Mouse (Mus musculus) gonadal fat pad, adult 2 months (tissue): ENCODE data around the gene Gngt2. TPM values are rescaled to one million over a fixed set of nuclear protein-coding genes. Genes with fewer than 3 reads are reported as not detected.

Experiments used
- polyA plus RNA-seq: library from polyadenylated mRNA; depleted of rRNA; stranded (reverse); fragments of >200 nt; gene quantifications from 2 replicates; pipeline ENCODE4 v1.2.3, GENCODE M21; 2012; rRNA removed

Gene Gngt2
- polyA plus RNA-seq, 1 experiment, result 12.0 TPM

Other genes starting within 250 kb of the Gngt2 start
- gene Ngfr, start 249.5 kb upstream of the Gngt2 start, polyA plus RNA-seq, result 2.6 and 4.1 TPM in 2 replicates
- gene Phb, start 170.3 kb upstream of the Gngt2 start, polyA plus RNA-seq, result 109 and 165 TPM in 2 replicates
- gene Zfp652, start 124.5 kb upstream of the Gngt2 start, polyA plus RNA-seq, result 15.5 and 20.2 TPM in 2 replicates
- 0.06 and 0.07 TPM in 2 replicates for gene B130006D01Rik, start 113.6 kb upstream of the Gngt2 start, polyA plus RNA-seq
- 17.3 and 19.2 TPM in 2 replicates for gene Phospho1, start 12.7 kb upstream of the Gngt2 start, polyA plus RNA-seq
- gene Abi3, start 5.3 kb downstream of the Gngt2 start, polyA plus RNA-seq, result 12.4 and 17.7 TPM in 2 replicates
- gene B4galnt2, start 77.7 kb downstream of the Gngt2 start, polyA plus RNA-seq, result 21.6 and 41.6 TPM in 2 replicates
- 0.08 and 0.11 TPM in 2 replicates for gene Igf2bp1, start 168.7 kb downstream of the Gngt2 start, polyA plus RNA-seq
- gene Gip, start 187.3 kb downstream of the Gngt2 start, polyA plus RNA-seq, result not detected in 2 replicates
- gene Snf8, start 197.7 kb downstream of the Gngt2 start, polyA plus RNA-seq, result 35.6 and 45.2 TPM in 2 replicates
- gene Ube2z, start 228.2 kb downstream of the Gngt2 start, polyA plus RNA-seq, result 89.4 and 104 TPM in 2 replicates
- 603 and 668 TPM in 2 replicates for gene Atp5g1, start 238.5 kb downstream of the Gngt2 start, polyA plus RNA-seq